Mouse (Mus musculus) adrenal gland, postnatal 0 days (tissue): ENCODE data around the gene Grm8. TPM values are rescaled to one million over a fixed set of nuclear protein-coding genes. Genes with fewer than 3 reads are reported as not detected.

Source experiments
- microRNA-seq: library from miRNA; unstranded; fragments of <30 nt; microRNA quantifications from one replicate; pipeline ENCODE4, GENCODE M21; 2016; ENCODE audit warnings: borderline replicate concordance; ENCODE audit not compliant: insufficient number of aligned reads
- polyA plus RNA-seq: library from polyadenylated mRNA; unstranded; fragments of >200 nt; fragmentation: Nextera tagmentation; extraction: Ambion mirVana; gene quantifications from 2 replicates; pipeline ENCODE4 v1.2.1, GENCODE M21; 2015

Grm8 gene
- 0.25 and 0.52 TPM in 2 replicates for polyA plus RNA-seq

DNA sequence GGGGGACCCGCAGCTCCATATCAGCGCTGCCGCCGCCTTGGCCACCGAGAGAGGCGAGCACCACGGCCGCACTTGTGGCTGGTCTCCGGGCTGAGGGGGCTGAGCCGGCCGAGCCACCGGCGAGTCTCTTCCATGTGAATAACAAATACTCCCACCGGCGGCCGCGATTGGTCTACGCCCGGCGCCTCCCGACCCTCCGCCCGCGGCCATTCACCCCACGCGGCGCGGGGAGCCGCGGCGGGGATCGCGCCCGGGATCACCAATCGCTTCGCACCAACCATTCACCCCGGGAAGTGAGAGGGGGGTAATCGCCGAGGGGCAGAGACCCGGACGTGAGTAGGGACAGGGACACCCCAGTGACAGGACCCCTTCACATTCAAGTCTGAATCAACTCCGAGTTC is at the start of gene Grm8:
TSS of gene Grm8 (minus strand) at position 178 of the 401 bp plus-strand sequence.

Small RNA genes lying within 50 kb of the gene (microRNA-seq; reads per million reads assigned to microRNA genes)
- gene Mir592: 8.8 reads per million, percentile 12 among the genes with 10 or more reads in this experiment
